Mouse (Mus musculus) CD4-positive naive resting alpha-beta T cell, adult 57 days (primary cell): Measurements from ENCODE around the gene Mpig6b. TPM values are rescaled to one million over a fixed set of nuclear protein-coding genes. Genes with fewer than 3 reads are reported as not detected.

Experiments used
- total RNA-seq: library from RNA; stranded (reverse); gene quantifications from one replicate; pipeline ENCODE4 v1.2.4, GENCODE M21; 2023

Gene Mpig6b
- total RNA-seq, 1 experiment from 2014 or later = 0.27 TPM

Other genes with a start within 250 kb of the Mpig6b start
- gene Stk19, start 229.2 kb downstream of the Mpig6b start, total RNA-seq = 51.0 TPM
- 96.6 TPM for gene Dxo, start 229.2 kb downstream of the Mpig6b start, total RNA-seq
- gene Skiv2l, start 216.0 kb downstream of the Mpig6b start, total RNA-seq = 117 TPM
- gene Nelfe, start 215.8 kb downstream of the Mpig6b start, total RNA-seq = 27.3 TPM
- gene Cfb, start 203.7 kb downstream of the Mpig6b start, total RNA-seq = 2.4 TPM
- 4.9 TPM for gene Zbtb12, start 186.7 kb downstream of the Mpig6b start, total RNA-seq
- gene Gm20547, start 184.1 kb downstream of the Mpig6b start, total RNA-seq = 1.2 TPM
- 6.4 TPM for gene C2, start 167.9 kb downstream of the Mpig6b start, total RNA-seq
- gene Ehmt2, start 167.7 kb downstream of the Mpig6b start, total RNA-seq = 133 TPM
- not detected for gene Slc44a4, start 151.7 kb downstream of the Mpig6b start, total RNA-seq
- gene Neu1, start 134.9 kb downstream of the Mpig6b start, total RNA-seq = 56.3 TPM
- 146 TPM for gene Hspa1b, start 106.9 kb downstream of the Mpig6b start, total RNA-seq
- gene Gm20481, start 96.3 kb downstream of the Mpig6b start, total RNA-seq = not detected
- gene Hspa1a, start 94.0 kb downstream of the Mpig6b start, total RNA-seq = 70.6 TPM
- not detected for gene Hspa1l, start 93.5 kb downstream of the Mpig6b start, total RNA-seq
- gene Lsm2, start 84.3 kb downstream of the Mpig6b start, total RNA-seq = 39.0 TPM
- 84.6 TPM for gene Vars, start 65.2 kb downstream of the Mpig6b start, total RNA-seq
- gene Vwa7, start 49.6 kb downstream of the Mpig6b start, total RNA-seq = 0.21 TPM
- not detected for gene Sapcd1, start 38.2 kb downstream of the Mpig6b start, total RNA-seq
- gene Msh5, start 19.4 kb downstream of the Mpig6b start, total RNA-seq = 3.9 TPM
- 157 TPM for gene Clic1, start 16.2 kb downstream of the Mpig6b start, total RNA-seq
- 2.5 TPM for gene Ddah2, start 7.1 kb downstream of the Mpig6b start, total RNA-seq
- not detected for gene Ly6g6c, start 796 bp downstream of the Mpig6b start, total RNA-seq
- gene Ly6g6e, start 10.7 kb upstream of the Mpig6b start, total RNA-seq = not detected
- gene Ly6g6d, start 11.9 kb upstream of the Mpig6b start, total RNA-seq = not detected
- gene Ly6g6f, start 19.4 kb upstream of the Mpig6b start, total RNA-seq = not detected
- 69.9 TPM for gene Abhd16a, start 23.1 kb upstream of the Mpig6b start, total RNA-seq
- not detected for gene Ly6g5c, start 42.1 kb upstream of the Mpig6b start, total RNA-seq
- 0.83 TPM for gene Ly6g5b, start 49.2 kb upstream of the Mpig6b start, total RNA-seq
- 27.0 TPM for gene Gpank1, start 55.3 kb upstream of the Mpig6b start, total RNA-seq
- 141 TPM for gene Csnk2b, start 55.9 kb upstream of the Mpig6b start, total RNA-seq
- gene D17H6S53E, start 60.2 kb upstream of the Mpig6b start, total RNA-seq = 20.6 TPM
- gene Apom, start 65.9 kb upstream of the Mpig6b start, total RNA-seq = not detected
- 438 TPM for gene Bag6, start 69.0 kb upstream of the Mpig6b start, total RNA-seq
- gene Prrc2a, start 98.7 kb upstream of the Mpig6b start, total RNA-seq = 294 TPM
- 3.0 TPM for gene Aif1, start 109.9 kb upstream of the Mpig6b start, total RNA-seq
- gene Lst1, start 122.3 kb upstream of the Mpig6b start, total RNA-seq = 14.3 TPM
- gene Ltb, start 128.3 kb upstream of the Mpig6b start, total RNA-seq = 538 TPM
- 18.7 TPM for gene Tnf, start 135.8 kb upstream of the Mpig6b start, total RNA-seq
- gene Lta, start 139.2 kb upstream of the Mpig6b start, total RNA-seq = 15.2 TPM
- gene Gm16181, start 154.7 kb upstream of the Mpig6b start, total RNA-seq = not detected
- gene Atp6v1g2, start 167.5 kb upstream of the Mpig6b start, total RNA-seq = 1.6 TPM
- 10.8 TPM for gene Nfkbil1, start 169.6 kb upstream of the Mpig6b start, total RNA-seq
- 474 TPM for gene Ddx39b, start 175.6 kb upstream of the Mpig6b start, total RNA-seq
- 2,421 TPM for gene H2-D1, start 196.5 kb upstream of the Mpig6b start, total RNA-seq